Mouse (Mus musculus) lung, adult 2 months (tissue): Measurements from ENCODE around the gene Dbx2. TPM values are rescaled to one million over a fixed set of nuclear protein-coding genes. Genes with fewer than 3 reads are reported as not detected.

Experiments used
- DNase-seq: peaks from one replicate; pipeline ENCODE4 v3.0.0; 2022
- H3K4me1 ChIP-seq: fragments of 200-500 bp; 2 replicates; pipeline ENCODE4 v1.6.1; 2011; ENCODE audit warnings: low read length; ENCODE audit not compliant: control insufficient read depth, insufficient read depth
- H3K4me3 ChIP-seq: fragments of 200-500 bp; replicated peaks from 2 replicates; pipeline ENCODE3; 2011; ENCODE audit warnings: low read depth, mild to moderate bottlenecking, control low read depth, low read length; ENCODE audit errors: extremely low read depth
- CTCF ChIP-seq: fragments of 200-500 bp; IDR thresholded peaks from 2 replicates; pipeline ENCODE4 v1.5.1; 2011; ENCODE audit warnings: mild to moderate bottlenecking, low read length, control low read depth; ENCODE audit not compliant: insufficient read depth
- POLR2A ChIP-seq: fragments of 200-500 bp; IDR thresholded peaks from 2 replicates; pipeline ENCODE4 v1.6.1; 2011; ENCODE audit warnings: low read depth, mild to moderate bottlenecking, control low read depth, low read length, borderline replicate concordance; ENCODE audit errors: extremely low read depth
- WGBS: fragments of 180-500 bp; shearing (Covaris S2); methylation state at CpG from one replicate; pipeline ENCODE4 v1.1.7; 2018; 5-methylcytosine and 5-hydroxymethylcytosine counted together
- polyA plus RNA-seq: library from polyadenylated mRNA; depleted of rRNA; stranded (reverse); fragments of >200 nt; gene quantifications from 2 replicates; pipeline ENCODE4 v1.2.3, GENCODE M21; 2012; rRNA removed

The Dbx2 gene
- not detected in 2 replicates for polyA plus RNA-seq

DNA sequence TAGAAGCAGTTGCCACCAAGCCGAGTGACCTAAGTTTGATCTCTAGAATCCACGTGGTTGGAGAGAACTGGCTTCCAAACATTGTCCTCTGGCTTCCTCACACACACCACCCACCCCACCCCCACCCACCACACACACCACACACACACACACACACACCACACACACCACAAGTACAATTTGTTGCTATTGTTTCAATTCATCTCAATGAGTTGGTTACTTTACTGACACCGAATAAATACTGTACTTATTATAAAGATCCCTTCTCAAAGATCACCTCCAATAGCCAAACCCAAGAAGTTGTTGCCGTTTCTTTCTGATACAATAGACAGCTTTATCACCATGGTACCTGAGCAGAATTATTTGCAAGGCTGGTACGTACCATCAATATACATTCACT lies at the start of gene Dbx2:
Dbx2 (minus strand) TSS at position 101 of the 400 bp plus-strand sequence.
- H3K4me3 ChIP-seq, result no peak within 1 kb of the TSS
- DNase-seq, result no peak
- H3K4me1 ChIP-seq, result no peaks in the 10 kb centered on the region
- 73% methylated on average over 5 of the region's 5 CpGs for WGBS
- TF ChIP-seq CTCF, result no peak
- TF ChIP-seq POLR2A, result no peak

DNA sequence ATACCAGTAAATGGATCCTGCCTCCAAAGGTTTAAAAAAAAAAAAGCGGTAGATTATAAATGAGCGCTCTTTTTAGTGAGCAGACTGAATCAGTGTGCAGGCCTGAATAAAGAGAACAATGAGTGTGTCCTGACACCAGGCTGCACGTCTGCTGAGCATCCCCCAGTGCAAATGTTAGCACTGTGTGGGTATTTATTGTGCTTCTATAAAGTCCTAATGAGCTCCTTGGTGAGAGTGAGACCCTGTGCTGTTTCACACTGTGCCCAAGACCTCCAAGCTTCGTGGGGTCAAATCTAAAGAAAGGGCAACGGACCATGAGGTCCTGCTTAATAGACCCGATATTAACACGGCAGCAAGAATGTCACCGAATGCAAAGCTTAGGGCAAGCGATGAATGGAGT lies 46.4 kb upstream of the Dbx2 start:
- TF ChIP-seq CTCF (no peak), POLR2A (no peak)
- 86% methylated on average over 9 of the region's 9 CpGs for WGBS
- no peak for DNase-seq
- no peaks in the 10 kb centered on the region for H3K4me1 ChIP-seq
- no peak overlapping the region for H3K4me3 ChIP-seq

GRCm38 (mm10) chr15:95701573-95701972 lies 45.8 kb upstream of the Dbx2 start:
- no peaks in the 10 kb centered on the region for H3K4me1 ChIP-seq
- TF ChIP-seq POLR2A (no peak), CTCF (no peak)
- H3K4me3 ChIP-seq, result no peak overlapping the region
- WGBS, result 63% methylated on average over 4 of the region's 4 CpGs
- DNase-seq, result no peak

DNA sequence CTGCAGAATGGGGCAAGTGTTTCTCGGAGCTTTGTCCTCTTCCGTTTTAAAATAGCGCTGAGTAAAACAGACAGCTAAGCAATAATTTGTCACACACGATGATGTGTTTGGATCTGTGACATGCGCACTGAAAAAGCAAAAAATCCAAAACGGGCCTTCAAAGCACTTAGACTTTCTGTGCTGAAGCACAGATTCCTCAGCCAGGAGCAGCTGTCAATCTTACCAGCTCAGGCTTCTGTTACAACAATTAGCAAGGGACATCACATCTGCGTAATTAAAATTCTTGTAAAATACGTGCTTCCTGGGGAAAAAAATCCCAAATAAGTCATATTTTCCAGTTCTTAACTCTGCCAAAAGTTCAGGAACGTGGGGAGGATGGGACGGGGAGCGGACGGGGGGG lies 43.6 kb upstream of the Dbx2 start:
- Histone ChIP-seq H3K4me3 (no peak overlapping the region), H3K4me1 (no peaks in the 10 kb centered on the region)
- TF ChIP-seq CTCF (no peak), POLR2A (no peak)
- DNase-seq, result no peak
- 73% methylated on average over 12 of the region's 12 CpGs for WGBS

GRCm38 (mm10) chr15:95693759-95694158 lies 38.0 kb upstream of the Dbx2 start:
- 77% methylated on average over 3 of the region's 3 CpGs for WGBS
- Histone ChIP-seq H3K4me3 (no peak overlapping the region), H3K4me1 (no peaks in the 10 kb centered on the region)
- no peak for DNase-seq
- TF ChIP-seq CTCF, result no peak
- no peak for TF ChIP-seq POLR2A

GRCm38 (mm10) chr15:95691594-95691993 lies 35.8 kb upstream of the Dbx2 start:
- DNase-seq, result no peak
- H3K4me3 ChIP-seq, result no peak overlapping the region
- TF ChIP-seq CTCF (no peak), POLR2A (no peak)
- WGBS, result 63% methylated on average over 8 of the region's 8 CpGs
- H3K4me1 ChIP-seq, result no peaks in the 10 kb centered on the region

- no peaks in the 10 kb centered on the region for H3K4me1 ChIP-seq
- 56% methylated on average over 5 of the region's 5 CpGs for WGBS
- no peak for DNase-seq
- no peak overlapping the region for H3K4me3 ChIP-seq
- no peak for TF ChIP-seq CTCF
- TF ChIP-seq POLR2A, result no peak
Observed at GRCm38 (mm10) chr15:95691129-95691528, 35.4 kb upstream of the Dbx2 start.

DNA sequence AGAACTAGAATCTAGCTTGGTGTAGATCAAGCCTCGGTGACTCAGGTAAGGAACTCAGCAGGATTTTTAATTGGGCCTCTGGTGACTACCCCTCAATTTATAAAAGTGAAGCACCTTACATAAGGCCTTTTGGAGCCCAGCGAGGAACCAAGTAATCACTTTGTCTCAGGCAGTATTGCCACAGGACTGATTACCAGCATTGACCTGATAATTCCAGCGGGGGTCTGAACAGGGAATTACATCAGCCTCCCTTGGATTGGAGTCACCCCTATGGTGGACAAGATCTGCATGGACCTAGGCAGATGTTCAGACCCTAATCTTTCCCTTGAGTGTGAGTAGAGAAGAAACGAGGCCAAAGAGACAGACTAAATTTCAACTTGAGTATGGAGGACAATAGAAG lies 26.9 kb upstream of the Dbx2 start:
- Histone ChIP-seq H3K4me1 (no peaks in the 10 kb centered on the region), H3K4me3 (no peak overlapping the region)
- 86% methylated on average over 4 of the region's 4 CpGs for WGBS
- TF ChIP-seq CTCF (no peak), POLR2A (no peak)
- DNase-seq, result no peak

GRCm38 (mm10) chr15:95675645-95676044 lies 19.9 kb upstream of the Dbx2 start:
- Histone ChIP-seq H3K4me1 (no peaks in the 10 kb centered on the region), H3K4me3 (no peak overlapping the region)
- WGBS, result 64% methylated on average over 4 of the region's 4 CpGs
- no peak for DNase-seq
- TF ChIP-seq CTCF (no peak), POLR2A (no peak)

GRCm38 (mm10) chr15:95675176-95675575 lies 19.4 kb upstream of the Dbx2 start:
- WGBS, result 80% methylated on average over 2 of the region's 2 CpGs
- no peak for DNase-seq

More at GRCm38 (mm10) chr15:95675176-95675575, 19.4 kb upstream of the Dbx2 start:
- H3K4me1 ChIP-seq, result no peaks in the 10 kb centered on the region
- no peak overlapping the region for H3K4me3 ChIP-seq
- TF ChIP-seq POLR2A (no peak), CTCF (no peak)
